Mouse (Mus musculus) layer of hippocampus, postnatal 36 days (tissue): ENCODE measurements around the gene Alox12b. TPM values are rescaled to one million over a fixed set of nuclear protein-coding genes. Genes with fewer than 3 reads are reported as not detected.

Source experiments
- DNase-seq, 2 experiments: peaks; one replicate each; pipeline ENCODE4 v3.0.0; 2022
- total RNA-seq, 2 experiments: library from RNA; stranded (reverse); gene quantifications; 2 replicates each; pipeline ENCODE4 v1.2.3; 2021

Alox12b gene
- total RNA-seq, result 1 to 10 TPM; 5.8 to 7.4 TPM

DNA sequence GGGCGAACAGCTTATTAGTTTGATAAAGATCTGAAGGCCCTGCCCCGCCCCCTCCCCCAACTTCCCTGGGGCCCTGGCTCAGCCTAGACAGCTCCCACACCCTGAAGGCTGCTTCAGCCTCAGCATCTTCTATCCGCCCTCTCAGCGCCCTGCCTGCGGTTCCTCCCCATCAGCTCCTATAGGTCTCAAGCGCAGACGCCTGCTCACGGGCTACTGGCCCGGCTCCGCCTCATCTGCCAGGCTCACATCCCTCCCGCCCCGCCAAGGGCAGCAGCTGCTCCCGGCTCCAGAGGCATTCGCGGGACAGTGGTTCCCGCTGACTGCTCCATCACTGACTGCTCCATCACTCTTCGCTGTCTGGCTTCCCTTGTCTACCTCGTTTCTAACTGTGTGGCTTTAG, at the start of gene Alox12b:
TSS of gene Alox12b (plus strand) at position 190 of the 400 bp plus-strand sequence.
- DNase-seq, result no peak

DNA sequence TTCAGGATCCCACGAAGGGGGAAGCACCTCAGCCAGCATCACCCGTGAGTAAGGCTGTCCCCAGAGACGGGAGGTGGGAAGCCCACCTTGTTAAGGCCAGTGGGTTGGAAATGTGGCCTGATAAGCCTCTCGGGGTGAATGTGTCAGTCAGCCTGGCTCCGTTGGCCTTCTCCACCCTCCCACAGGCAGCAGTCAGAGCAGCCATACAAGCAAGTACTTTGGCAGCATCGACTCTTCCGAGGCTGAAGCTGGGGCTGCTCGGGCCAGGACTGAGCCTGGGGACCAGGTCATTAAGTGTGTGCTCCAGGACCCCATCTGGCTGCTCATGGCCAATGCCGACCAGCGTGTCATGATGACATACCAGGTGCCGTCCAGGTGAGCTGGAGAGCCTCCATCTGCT, 49.1 kb upstream of the Alox12b start:
- no peak for DNase-seq

DNA sequence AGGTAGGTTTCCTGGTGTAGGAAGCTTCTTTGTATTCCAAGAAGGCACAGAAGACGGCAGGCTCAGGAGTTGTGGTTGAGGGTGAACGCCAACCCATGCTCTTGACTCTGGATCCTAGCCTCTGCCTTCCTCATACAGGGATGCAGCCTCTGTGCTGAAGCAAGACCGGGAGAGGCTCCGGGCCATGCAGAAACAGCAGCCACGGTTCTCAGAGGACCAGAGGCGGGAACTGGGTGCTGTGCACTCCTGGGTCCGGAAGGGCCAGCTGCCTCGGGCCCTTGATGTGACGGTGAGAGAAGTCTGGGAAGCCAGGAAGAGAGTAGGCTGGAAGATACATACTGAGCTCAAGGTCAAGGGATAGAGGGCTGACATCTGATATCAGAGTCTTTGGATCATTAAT, 48.6 kb upstream of the Alox12b start:
- DNase-seq, result no peak

DNA sequence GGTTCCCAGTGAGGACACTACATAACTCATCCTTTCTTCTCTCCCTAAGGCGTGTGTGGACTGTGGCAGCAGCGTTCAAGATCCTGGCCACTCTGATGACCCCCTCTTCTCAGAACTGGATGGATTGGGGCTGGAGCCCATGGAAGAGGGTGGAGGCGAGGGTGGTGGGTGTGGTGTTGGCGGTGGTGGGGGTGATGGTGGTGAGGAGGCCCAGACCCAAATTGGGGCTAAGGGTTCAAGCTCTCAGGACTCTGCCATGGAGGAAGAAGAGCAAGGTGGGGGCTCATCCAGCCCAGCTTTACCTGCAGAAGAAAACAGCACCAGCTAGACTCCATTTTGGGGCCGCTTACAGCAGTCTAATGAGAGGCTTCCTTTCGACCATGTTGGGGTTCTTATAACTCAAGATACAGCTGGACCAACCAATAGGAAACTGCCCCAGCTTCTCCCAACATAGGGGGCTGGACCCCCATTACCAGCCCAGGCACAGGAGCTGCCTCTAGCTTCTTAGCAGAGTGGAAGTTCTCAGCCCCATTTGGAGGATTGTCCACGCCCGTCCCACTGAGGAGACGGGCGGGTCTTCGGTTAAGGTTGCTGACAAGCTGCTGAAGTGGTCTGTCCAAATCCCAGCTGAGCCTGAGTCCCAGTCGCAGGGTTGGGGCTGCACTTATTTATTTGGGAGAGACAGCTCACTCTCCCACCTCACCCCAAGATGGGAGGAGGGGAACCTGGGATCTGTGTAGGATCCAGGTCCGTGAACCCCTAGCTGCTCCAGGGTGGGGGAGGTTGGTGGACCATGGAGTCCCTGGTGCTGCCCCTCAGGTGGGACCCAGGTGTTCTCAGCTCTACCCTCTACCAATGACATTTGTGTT, 47.5 kb upstream of the Alox12b start:
- no peak for DNase-seq

DNA sequence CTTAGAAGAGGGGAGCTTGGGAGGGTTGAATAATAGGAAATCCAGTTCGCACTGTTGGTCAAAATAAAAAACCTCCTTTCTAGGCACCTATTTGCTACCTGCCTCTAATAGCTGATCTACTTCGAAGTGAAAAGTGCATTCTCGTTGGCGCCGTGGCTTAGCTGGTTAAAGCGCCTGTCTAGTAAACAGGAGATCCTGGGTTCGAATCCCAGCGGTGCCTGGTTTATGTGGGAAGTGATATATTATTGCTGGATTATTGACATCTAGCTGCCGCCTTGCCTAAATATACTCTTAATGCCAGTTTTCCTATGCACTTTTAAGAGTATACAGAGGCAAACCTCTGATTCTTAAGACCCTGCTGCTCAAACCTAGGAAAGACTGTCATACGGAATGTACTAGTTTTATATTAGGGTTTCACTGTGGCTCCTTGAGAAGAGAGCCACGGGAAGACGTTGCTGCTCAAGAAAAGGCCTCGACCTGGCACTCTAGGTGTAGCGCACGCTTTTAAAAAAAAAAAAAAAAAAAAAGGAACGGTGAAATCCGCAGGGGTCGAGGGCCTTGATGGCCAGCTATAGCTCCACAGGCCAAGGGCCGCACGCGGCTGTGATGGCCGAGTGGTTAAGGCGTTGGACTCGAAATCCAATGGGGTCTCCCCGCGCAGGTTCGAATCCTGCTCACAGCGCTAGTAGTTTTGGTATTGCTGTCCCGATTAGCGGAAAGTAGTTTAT, 46.3 kb upstream of the Alox12b start:
- DNase-seq, result peak; percentile 88 to 90

DNA sequence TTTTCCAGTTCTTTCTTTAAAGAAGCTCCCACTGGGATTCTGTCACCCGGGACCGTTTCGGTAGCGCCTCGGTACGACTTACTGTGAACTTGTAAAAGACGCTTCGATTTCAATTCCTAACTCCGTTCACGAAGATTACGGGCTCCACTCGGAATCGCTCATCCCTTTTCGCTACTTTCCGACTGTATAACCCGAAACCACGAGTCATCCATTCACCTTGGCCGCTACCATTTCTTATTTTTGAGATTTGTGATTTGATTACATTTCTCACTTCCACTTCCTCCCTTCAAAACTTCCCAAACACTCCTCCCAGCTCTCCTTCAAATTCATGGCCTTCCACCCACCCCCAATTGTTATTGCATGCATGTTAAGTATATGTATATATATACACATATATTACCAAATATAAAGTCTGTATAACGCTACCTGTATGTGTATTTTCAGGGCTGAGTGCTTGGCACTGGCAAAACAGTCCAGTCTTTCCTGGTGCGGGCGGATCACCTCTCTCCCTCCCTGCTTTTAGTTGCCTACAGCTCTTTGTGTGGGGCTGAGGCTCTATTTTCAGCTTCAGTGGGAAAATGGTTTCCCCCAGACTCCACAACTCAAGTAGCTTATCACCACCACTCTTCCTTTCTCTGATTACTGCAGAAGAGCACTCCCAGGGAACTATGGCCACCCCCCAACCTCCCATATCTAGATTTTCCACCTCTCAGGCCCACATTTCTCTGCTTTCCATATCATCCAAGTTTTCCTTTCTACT, 45.6 kb upstream of the Alox12b start:
- DNase-seq, result no peak

DNA sequence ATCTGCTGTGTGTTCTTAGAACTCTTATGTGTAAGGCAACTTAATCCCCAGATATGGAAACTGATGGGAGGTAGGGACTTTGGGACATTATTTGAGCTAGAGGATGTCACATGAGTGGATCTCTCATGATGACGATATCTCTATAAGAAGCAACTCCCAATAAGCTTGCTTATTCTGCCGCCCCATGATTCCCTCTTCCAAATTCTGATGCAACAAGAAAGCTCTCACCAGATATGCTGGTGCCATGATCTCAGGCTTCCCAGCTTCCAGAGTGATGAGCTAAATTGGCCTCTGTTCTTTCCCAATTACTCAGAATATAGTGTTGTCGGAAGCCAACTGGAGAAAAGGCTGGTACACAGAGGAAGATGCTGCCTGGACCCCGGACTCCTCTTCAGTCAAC, 44.9 kb upstream of the Alox12b start:
- no peak for DNase-seq

DNA sequence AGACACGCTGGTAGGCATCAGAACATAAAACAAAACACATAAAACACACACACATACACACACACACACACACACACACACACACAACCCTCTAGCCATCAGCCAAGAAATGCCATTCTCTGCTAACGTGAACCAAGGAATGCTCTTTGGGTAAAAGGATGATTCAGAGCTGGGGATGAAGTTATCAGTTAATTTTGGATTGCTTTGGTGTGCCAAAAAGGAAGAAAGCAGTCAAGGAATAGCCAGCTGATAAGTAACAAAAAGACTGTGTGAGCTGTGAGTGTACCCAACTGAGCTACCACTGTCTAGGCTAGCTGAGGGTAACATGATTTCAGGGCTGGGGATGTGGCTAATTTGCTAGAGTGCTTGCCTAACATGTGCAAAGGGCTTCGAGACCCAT, 42.8 kb upstream of the Alox12b start:
- no peak for DNase-seq

DNA sequence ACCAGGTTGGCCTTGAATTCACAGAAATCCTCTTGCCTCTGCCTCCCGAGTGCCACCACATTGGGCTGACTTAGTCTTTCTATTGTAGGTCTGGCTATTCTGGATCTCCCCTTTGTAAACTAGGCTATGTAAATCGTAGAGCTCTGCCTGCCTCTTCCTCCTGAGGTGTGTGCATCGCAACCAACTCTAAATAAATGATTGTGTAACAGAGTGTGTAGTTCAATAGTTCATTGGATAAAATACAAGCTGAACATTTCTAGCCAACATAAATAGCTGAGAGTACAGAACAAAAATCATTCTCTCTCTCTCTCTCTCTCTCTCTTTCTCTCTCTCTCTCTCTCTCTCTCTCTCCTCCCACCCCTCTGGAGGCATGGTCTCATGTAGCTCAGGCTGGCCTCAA, 42.2 kb upstream of the Alox12b start:
- DNase-seq, result no peak

DNA sequence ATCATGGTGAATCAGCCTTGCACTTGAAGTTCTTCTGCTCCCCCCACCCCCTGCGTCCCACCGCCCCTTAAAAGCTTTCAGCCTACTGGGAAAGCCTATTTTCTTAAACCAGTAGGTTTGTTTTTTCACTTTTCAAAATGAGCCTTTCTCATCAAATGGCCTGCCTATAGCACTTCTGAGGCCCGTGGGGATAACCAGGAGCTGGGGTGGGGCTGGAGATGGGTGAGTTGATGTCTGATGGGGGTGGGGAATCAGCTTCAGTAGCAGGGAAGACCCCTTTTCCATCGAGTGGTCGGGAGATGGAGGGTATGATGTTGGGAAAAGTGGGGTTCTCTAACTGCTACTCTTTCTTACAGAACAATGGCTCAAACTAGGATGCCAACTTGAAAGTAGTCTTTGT, 39.9 kb upstream of the Alox12b start:
- no peak for DNase-seq

DNA sequence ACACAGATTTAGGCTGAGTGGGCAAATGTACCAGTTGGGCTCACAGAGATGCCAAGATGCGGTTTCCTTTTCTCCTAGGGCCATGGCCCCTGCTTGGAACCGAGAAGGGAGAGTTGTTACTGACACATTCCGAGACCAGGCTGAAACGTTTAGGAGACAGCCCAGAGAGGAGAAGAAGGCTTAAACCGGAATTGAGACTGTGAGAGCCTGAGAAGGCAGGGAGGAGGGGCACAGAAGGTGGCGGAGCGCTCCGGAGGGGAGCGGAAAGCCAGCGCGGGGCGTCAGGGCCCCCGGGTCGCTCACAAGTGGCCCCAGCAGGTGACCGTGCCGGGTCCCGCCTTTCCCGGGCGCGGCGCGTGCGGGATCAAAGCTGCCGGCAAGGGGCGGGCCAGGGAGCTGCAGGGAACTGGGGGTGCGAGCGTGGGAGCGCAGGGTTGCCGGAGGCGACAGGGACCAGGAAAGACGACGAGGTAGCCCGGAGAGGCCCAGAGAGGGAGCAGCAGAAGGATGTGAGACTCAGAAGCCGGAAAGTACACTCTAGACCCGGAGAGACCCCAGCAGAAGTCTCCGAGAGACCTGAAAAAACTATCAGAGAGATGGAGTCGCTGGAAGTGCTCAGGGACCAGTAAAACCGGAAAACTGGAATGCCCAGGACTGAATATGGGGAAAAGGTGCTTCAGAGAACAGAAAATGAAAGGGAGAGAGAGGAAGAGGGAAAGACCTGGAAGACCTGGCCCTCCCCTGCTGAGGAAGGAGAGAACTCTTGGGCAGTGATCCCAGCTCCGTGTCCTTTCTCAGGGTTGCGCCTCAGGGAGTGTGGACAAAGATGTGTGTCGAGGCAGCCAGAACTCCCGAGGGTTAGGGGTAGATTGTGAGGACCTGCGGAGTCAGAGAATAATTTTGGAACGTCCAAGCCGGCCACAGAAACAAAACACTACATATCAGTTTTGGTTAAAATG, 38.8 kb upstream of the Alox12b start:
- DNase-seq, result peak; percentile 63 to 64

DNA sequence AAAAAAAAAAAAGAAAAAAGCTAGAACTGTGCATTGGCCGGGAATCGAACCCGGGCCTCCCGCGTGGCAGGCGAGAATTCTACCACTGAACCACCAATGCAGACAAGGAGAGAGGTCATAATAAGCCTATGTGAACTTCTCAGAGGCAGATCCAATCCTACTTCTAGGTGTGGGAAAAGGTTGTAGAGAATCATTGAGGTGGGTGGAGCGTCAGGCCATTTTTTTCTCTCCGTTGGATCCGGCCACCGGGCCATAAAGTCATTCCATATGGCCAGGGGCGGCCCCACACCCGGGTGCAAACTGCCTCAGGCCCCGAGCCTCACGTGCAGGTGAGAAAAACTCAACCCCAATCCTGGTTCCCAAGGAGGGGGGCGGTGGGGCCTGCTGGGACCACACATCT, 38.0 kb upstream of the Alox12b start:
- peak; percentile 79 to 89 for DNase-seq

DNA sequence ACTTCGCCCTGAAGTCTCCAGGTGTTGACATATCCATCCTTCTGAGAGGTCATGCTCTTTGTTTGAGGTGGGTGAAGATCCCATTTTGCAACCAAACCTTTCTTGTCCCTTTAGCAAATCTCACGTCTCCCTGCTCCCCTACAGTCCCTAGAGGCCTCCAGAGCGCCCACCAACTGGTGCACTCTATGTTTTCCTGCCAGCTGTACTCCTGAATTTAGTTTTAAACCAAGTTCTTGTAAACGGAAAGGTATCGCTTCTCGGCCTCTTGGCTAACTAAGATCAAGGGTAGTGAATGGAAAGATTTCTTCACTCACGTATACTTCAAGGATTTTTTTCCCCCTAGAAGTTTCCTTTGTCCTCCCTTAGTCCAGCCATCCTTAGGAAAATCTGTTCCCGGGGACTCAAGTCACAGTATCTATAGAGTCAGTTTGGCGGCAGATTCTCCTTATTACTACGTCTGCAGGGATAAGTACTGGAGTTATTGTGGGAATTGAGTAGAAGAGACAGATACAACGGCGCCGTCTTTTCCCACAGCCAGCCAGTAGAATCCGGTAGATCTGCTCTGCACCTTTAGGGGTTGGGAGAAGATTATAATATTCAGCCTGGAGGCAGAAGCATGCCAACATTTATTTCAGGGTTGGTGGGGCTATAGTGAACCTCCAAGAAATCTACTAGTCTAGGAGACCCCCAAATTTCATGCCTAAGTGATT, 37.2 kb upstream of the Alox12b start:
- DNase-seq, result no peak

DNA sequence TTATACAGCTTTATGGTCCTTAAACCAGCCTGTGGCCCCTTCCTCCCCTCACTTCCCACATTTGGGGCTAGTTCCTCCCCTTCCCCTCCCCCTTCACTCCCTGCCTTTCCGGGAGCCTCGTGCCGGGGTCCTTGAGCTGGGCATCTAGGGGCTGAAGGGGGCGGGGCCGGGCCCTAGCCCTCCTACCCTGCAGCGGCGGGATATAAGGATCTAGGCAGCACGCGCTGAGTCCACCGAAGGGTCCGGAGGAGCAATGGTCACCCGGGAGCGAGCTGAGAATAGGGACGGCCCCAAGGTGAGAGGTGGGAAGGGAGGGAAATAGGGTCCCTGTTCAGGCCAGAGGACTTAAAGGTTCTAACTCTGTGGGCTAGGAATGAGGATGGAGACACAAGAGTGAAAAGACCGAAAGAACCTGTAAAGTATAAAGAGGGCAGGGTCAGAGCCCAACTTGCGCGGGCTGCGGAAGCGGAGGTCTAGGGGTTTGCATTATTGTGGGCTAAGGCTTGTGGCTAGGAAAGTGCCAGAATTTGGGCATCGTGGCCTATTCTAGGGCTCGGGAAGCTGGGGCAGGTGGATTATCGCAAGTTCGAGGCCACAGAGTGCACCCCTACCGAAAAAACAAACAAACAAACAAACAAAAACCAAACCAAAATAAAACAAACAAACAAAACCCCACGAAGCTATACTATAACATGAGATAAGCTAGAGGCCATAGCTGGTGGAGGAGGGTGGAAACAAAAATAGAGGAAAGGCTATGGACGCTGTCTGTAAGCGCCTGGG, 36.4 kb upstream of the Alox12b start, which contains the start of gene Hes7:
TSS of gene Hes7 (plus strand) at position 184 of the 780 bp plus-strand sequence.
- DNase-seq, result no peak

DNA sequence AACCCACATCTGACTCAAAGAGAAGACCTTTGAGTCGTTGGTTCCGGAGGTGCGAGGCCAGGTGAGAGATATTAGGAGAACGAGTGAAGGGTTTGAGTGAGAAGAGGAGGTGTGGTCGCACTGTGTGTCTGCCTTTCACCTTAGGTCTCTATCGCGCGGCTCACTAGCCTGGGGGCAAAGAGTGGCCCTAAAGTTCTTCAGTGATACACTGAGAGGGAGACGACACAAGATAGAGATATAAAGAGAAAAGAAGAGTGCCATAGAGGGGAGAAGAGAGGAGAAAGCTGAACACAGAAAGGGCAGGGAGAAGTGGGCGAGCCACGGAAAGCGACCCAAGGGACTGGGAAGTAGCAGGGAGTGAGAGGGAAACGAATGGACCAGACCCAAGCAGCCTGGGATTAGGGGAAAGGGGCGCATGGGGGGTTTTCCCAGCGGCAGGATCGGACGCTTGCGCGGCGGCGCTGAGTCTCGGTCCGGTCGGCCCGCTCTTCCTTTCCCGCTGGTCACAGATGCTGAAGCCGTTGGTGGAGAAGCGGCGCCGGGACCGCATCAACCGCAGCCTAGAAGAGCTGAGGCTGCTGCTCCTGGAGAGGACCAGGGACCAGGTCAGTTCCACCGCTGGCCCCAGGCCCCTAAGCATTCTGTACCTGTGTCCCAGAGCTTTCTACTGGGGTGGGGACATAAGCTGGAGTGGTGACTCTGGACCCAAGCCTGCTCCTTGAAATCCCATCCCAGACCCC, 35.6 kb upstream of the Alox12b start:
- no peak for DNase-seq

DNA sequence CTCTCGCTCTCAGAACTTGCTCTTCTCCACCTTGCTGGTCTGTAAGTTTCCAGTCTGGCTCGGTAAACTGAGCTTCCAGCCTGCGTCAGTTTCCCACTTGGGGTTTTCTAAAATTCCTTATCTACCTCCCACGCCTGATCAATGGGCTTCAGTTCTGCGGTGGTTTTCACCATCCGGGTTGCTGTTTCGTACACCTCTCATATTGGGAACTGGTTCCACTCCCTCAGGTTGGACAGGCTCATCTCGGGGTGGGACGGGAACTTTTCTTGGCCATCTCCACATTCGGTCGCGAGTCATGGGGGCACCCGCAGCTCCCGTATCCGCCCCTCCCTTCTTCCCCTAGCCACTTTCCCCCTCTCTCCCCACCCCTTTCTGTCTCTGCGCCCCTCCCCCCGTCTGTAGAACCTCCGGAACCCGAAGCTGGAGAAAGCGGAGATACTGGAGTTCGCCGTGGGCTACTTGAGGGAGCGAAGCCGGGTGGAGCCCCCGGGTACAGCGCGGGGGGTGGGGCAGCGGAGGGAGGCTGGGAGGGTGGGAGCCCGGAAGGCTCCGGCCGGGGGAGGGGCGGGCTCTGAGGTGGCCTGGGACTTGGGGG, 35.0 kb upstream of the Alox12b start:
- no peak for DNase-seq

DNA sequence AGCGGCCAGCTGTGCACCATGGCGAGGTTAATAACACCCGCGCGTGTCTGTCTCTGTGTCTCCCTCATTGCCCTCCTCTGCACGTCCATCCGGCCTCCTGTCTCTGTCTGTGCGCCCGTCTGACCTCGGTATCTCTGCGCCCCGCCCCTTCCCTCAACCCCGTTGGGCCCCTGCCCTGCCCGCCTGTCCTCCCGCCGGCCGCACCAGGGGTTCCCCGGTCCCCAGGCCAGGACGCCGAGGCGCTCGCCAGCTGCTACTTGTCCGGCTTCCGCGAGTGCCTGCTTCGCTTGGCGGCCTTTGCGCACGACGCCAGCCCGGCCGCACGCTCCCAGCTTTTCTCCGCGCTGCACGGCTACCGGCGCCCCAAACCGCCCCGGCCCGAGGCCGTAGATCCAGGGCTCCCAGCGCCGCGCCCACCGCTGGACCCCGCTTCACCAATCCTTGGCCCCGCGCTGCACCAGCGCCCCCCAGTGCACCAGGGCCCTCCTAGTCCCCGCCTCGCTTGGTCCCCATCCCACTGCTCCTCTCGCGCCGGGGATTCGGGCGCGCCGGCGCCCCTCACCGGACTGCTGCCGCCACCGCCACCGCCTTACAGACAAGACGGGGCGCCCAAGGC, 34.3 kb upstream of the Alox12b start, which contains the start of gene 9130213A22Rik:
TSS of gene 9130213A22Rik (minus strand) at position 254 of the 616 bp plus-strand sequence.
- DNase-seq, result peak; percentile 89 to 90

DNA sequence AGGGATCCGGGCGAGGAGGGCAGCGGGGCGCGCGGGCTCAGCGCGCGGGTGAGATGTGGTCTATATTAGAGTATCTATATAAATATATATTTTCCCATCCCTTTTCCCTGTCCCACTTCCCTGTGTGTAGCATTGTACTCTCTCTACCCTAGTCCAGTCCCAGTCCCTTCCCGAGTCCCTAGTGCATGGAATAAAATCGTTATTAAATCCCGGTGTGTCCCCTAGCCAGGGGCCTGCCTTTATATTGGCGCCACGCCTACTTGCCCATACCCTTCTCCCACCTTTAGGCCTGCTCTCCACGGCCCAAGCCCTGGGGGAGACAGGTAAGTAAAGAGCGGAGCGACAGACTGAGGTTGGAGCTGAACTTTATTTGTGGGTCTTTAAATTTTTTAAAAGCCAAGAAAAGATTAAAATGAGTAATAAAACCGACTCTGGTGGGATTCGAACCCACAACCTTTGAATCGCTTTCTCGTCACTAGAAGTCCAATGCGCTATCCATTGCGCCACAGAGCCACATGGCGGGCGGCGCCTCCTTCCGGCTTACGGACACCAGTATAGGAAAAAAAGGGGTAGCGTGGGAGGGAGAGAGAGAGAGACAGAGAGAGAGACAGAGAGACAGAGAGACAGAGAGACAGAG, 33.6 kb upstream of the Alox12b start:
- DNase-seq, result peak; percentile 91
